Mouse (Mus musculus) heart, adult 2 months (tissue): ENCODE measurements at regions not wholly inside any gene's neighbourhood (a gene's known extent, or its start where the extent isn't known, plus 50 kb on each side); places are given as distances from the start of the nearest gene placed in this dataset.

Source experiments
- CTCF ChIP-seq: fragments of 200-600 bp; IDR thresholded peaks from 2 replicates; pipeline ENCODE4 v1.8.1; 2022; ENCODE audit warnings: antibody characterized with exemption, mild to moderate bottlenecking, moderate library complexity
- POLR2A ChIP-seq: fragments of 200-500 bp; IDR thresholded peaks from 2 replicates; pipeline ENCODE4 v1.6.1; 2011; ENCODE audit warnings: mild to moderate bottlenecking, low read depth, low read length, control low read depth; ENCODE audit not compliant: insufficient read depth

DNA sequence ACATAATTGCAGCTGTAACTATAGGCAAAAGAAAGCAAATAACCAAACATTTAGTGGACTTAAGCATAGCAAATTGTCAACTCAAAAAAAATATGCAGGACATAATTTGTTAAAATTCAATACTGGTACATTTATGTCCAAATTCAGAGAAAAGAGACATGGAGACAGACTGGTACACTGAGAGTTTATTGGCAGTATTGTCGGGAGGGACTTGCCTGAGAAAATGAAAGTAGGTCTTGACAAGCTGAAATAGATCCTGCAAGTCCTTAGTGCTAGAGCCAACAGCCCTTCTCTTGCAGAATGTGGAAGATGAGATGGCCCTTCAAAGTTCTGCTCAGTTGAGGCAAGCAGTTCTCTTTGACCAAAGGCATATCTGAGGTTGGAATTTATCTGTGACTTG lies 74.5 kb upstream of the Mtap start:
- no peak for TF ChIP-seq CTCF
- no peak for TF ChIP-seq POLR2A
